Mouse (Mus musculus): ENCODE measurements at regions not wholly inside any gene's neighbourhood (a gene's known extent, or its start where the extent isn't known, plus 50 kb on each side); places are given as distances from the start of the nearest gene placed in this dataset.
A peak's percentile ranks its signal among the peaks of the same experiment; 100 is the strongest.

- no peaks in the 10 kb centered on the region for H3K27me3 ChIP-seq (ENCODE audit: insufficient read depth, low read length)
- H3K9ac ChIP-seq, result no peak overlapping the region
- H3K4me1 ChIP-seq (ENCODE audit: insufficient read depth), result 0 out of 2 replicates have a peak, but pooled peaks cover 2% of the 10 kb centered on the region
- no peak overlapping the region for H3K4me2 ChIP-seq (ENCODE audit: low read depth)
- 45% methylated on average over 5 of the region's 5 CpGs for WGBS
- ATAC-seq, result peak; percentile 54
- peak overlapping the region; percentile 62 for H3K27ac ChIP-seq (ENCODE audit: low read depth, low read length)
- no peak for TF ChIP-seq CTCF (IDR thresholded peaks at IDR 0.05; ENCODE audit: low read depth)
- no peak for DNase-seq
- H3K4me3 ChIP-seq (ENCODE audit: low read depth, low read length), result no peak overlapping the region
- H3K36me3 ChIP-seq (ENCODE audit: insufficient read depth), result no peaks in the 10 kb centered on the region
- no peaks in the 10 kb centered on the region for H3K9me3 ChIP-seq (ENCODE audit: low read length)
These were observed 892.3 kb downstream of the Gsdmc2 start for GRCm38 (mm10) chr15:62952487-62953214.

- Histone ChIP-seq H3K9me3 (ENCODE audit: low read length) (no peaks in the 10 kb centered on the region), H3K36me3 (ENCODE audit: insufficient read depth) (no peaks in the 10 kb centered on the region), H3K27me3 (ENCODE audit: insufficient read depth, low read length) (no peaks in the 10 kb centered on the region), H3K4me3 (ENCODE audit: low read depth, low read length) (no peak overlapping the region), H3K4me1 (ENCODE audit: insufficient read depth) (no peaks in the 10 kb centered on the region), H3K9ac (no peak overlapping the region), H3K4me2 (ENCODE audit: low read depth) (no peak overlapping the region), H3K27ac (ENCODE audit: low read depth, low read length) (no peak overlapping the region)
- TF ChIP-seq CTCF (IDR thresholded peaks at IDR 0.05; ENCODE audit: low read depth), result no peak
- WGBS, result 90% methylated on average over 2 of the region's 2 CpGs
- ATAC-seq, result no peak
- DNase-seq, result no peak
These were observed 905.6 kb downstream of the Gsdmc2 start for GRCm38 (mm10) chr15:62939416-62939815.

- DNase-seq (no peak), ATAC-seq (no peak)
- Histone ChIP-seq H3K27ac (ENCODE audit: low read depth, low read length) (no peak overlapping the region), H3K4me1 (ENCODE audit: insufficient read depth) (no peaks in the 10 kb centered on the region), H3K27me3 (ENCODE audit: insufficient read depth, low read length) (no peaks in the 10 kb centered on the region), H3K9ac (no peak overlapping the region), H3K9me3 (ENCODE audit: low read length) (no peaks in the 10 kb centered on the region), H3K36me3 (ENCODE audit: insufficient read depth) (no peaks in the 10 kb centered on the region), H3K4me3 (ENCODE audit: low read depth, low read length) (no peak overlapping the region), H3K4me2 (ENCODE audit: low read depth) (no peak overlapping the region)
- 92% methylated on average over 4 of the region's 4 CpGs for WGBS
- no peak for TF ChIP-seq CTCF (IDR thresholded peaks at IDR 0.05; ENCODE audit: low read depth)
These were observed 907.2 kb downstream of the Gsdmc2 start for GRCm38 (mm10) chr15:62937756-62938155.

GRCm38 (mm10) chr15:62934522-62935189 is 910.3 kb downstream of the Gsdmc2 start:
- H3K4me3 ChIP-seq (ENCODE audit: low read depth, low read length), result no peak overlapping the region
- H3K27ac ChIP-seq (ENCODE audit: low read depth, low read length), result no peak overlapping the region
- no peaks in the 10 kb centered on the region for H3K36me3 ChIP-seq (ENCODE audit: insufficient read depth)
- DNase-seq, result no peak
- H3K27me3 ChIP-seq (ENCODE audit: insufficient read depth, low read length), result no peaks in the 10 kb centered on the region
- H3K4me2 ChIP-seq (ENCODE audit: low read depth), result no peak overlapping the region
- H3K9me3 ChIP-seq (ENCODE audit: low read length), result no peaks in the 10 kb centered on the region
- no peak for TF ChIP-seq CTCF (IDR thresholded peaks at IDR 0.05; ENCODE audit: low read depth)
- no peak for ATAC-seq
- H3K9ac ChIP-seq, result no peak overlapping the region
- no peaks in the 10 kb centered on the region for H3K4me1 ChIP-seq (ENCODE audit: insufficient read depth)

GRCm38 (mm10) chr15:62920520-62920919 is 924.5 kb downstream of the Gsdmc2 start:
- H3K9me3 ChIP-seq (ENCODE audit: low read length), result no peaks in the 10 kb centered on the region
- no peaks in the 10 kb centered on the region for H3K27me3 ChIP-seq (ENCODE audit: insufficient read depth, low read length)
- no peak overlapping the region for H3K9ac ChIP-seq
- no peaks in the 10 kb centered on the region for H3K36me3 ChIP-seq (ENCODE audit: insufficient read depth)
- H3K4me2 ChIP-seq (ENCODE audit: low read depth), result no peak overlapping the region
- no peaks in the 10 kb centered on the region for H3K4me1 ChIP-seq (ENCODE audit: insufficient read depth)
- H3K4me3 ChIP-seq (ENCODE audit: low read depth, low read length), result no peak overlapping the region
- TF ChIP-seq CTCF (IDR thresholded peaks at IDR 0.05; ENCODE audit: low read depth), result no peak
- DNase-seq, result no peak
- WGBS, result 84% methylated on average over 2 of the region's 2 CpGs
- no peak for ATAC-seq
- H3K27ac ChIP-seq (ENCODE audit: low read depth, low read length), result no peak overlapping the region

- ATAC-seq (peak; percentile 45; the same call in 1 of the 2 replicates), DNase-seq (no peak)
- TF ChIP-seq CTCF (IDR thresholded peaks at IDR 0.05; ENCODE audit: low read depth), result no peak
These were observed 925.7 kb downstream of the Gsdmc2 start for GRCm38 (mm10) chr15:62919264-62919663.

GRCm38 (mm10) chr15:62908379-62908778 is 936.6 kb downstream of the Gsdmc2 start:
- H3K4me2 ChIP-seq (ENCODE audit: low read depth), result no peak overlapping the region
- H3K27ac ChIP-seq (ENCODE audit: low read depth, low read length), result no peak overlapping the region
- no peak for TF ChIP-seq CTCF (IDR thresholded peaks at IDR 0.05; ENCODE audit: low read depth)
- H3K9me3 ChIP-seq (ENCODE audit: low read length), result no peaks in the 10 kb centered on the region
- no peak for DNase-seq
- H3K36me3 ChIP-seq (ENCODE audit: insufficient read depth), result no peaks in the 10 kb centered on the region
- ATAC-seq, result peak; percentile 23; the same call in 1 of the 2 replicates
- H3K4me1 ChIP-seq (ENCODE audit: insufficient read depth), result peaks cover 4% of the 10 kb centered on the region
- H3K4me3 ChIP-seq (ENCODE audit: low read depth, low read length), result no peak overlapping the region
- WGBS, result 67% methylated on average over 4 of the region's 4 CpGs
- no peaks in the 10 kb centered on the region for H3K27me3 ChIP-seq (ENCODE audit: insufficient read depth, low read length)
- no peak overlapping the region for H3K9ac ChIP-seq

More at GRCm38 (mm10) chr15:62919264-62919663, 925.7 kb downstream of the Gsdmc2 start:
- no peaks in the 10 kb centered on the region for H3K9me3 ChIP-seq (ENCODE audit: low read length)
- H3K27ac ChIP-seq (ENCODE audit: low read depth, low read length), result no peak overlapping the region
- H3K9ac ChIP-seq, result no peak overlapping the region
- H3K4me3 ChIP-seq (ENCODE audit: low read depth, low read length), result no peak overlapping the region
- H3K4me2 ChIP-seq (ENCODE audit: low read depth), result no peak overlapping the region
- no peaks in the 10 kb centered on the region for H3K27me3 ChIP-seq (ENCODE audit: insufficient read depth, low read length)
- H3K4me1 ChIP-seq (ENCODE audit: insufficient read depth), result no peaks in the 10 kb centered on the region
- H3K36me3 ChIP-seq (ENCODE audit: insufficient read depth), result no peaks in the 10 kb centered on the region
